Mouse (Mus musculus) ES-CJ7 (cell line): ENCODE results near the gene Irak1.

Experiments
- DNase-seq: peaks from one replicate; pipeline ENCODE4 v3.0.0; 2011; ENCODE audit warnings: low read depth, low spot score

The Irak1 gene

DNA sequence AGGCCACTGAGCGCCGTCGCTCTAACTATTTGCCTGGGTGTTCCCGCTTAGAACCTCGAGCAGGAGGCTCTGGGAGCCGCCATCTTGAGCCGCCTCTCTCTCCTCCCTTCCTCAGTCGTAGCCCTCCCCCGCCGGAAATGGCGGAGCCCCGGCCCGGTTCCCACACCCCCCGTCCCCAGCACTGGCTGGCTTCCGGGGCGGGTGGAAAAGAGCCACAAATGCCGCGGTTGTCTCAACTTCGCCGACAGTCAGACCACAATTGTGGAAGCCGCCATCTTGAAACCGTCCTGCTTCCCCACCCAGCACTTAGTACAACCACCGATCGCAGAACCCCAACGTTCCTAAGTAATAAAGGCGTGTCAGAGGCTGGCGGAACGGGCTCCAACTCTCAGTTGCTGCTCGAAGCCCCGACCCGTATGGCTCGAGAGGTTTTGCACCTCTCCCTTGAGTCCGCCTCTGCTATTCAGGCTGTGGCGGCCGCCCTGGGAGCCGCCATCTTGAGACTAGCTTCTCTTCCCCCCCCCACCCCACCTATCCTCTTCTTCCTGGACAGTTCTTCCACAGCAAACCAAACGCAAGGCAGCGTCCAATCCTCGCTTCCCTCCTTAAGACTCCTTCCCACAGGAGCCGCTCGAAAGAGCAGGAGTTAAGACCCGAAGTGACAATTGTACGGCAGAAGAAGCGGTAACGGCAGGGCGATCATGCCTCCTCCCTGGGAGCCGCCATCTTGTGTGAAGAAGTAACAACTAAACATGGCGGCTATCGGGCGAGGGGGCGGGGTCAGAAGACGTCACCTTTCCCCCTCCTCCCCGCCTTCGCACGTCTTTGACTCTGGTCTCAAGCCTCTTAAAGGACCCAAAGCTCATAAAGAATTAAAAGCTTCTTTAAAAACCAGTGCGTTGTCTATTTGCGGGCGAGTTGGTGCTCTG is 57.2 kb downstream of the Irak1 start, which contains the start of gene Hcfc1:
TSS of gene Hcfc1 (minus strand) at position 110 of the 929 bp plus-strand sequence.
- peak; percentile 85 for DNase-seq

DNA sequence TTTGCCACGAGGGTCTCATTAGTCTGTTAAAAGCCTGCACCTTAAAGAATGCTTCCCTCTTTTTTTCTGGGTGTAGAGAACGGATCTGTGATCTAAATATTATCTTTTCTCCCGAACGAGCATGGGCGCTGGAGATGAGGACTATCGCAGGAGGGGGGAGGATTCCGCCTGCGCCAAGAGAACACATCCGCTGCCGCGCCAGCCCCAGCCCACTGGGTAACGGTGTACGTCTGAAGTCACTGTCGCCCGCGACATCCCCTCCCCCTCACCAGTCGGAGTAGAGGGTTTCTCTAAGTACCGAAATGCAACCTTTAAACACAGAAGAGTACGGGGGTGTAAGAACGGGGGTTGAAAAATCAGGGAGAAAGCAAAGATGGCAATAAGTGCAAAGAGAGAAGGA is 58.4 kb downstream of the Irak1 start:
- DNase-seq = peak; percentile 32

DNA sequence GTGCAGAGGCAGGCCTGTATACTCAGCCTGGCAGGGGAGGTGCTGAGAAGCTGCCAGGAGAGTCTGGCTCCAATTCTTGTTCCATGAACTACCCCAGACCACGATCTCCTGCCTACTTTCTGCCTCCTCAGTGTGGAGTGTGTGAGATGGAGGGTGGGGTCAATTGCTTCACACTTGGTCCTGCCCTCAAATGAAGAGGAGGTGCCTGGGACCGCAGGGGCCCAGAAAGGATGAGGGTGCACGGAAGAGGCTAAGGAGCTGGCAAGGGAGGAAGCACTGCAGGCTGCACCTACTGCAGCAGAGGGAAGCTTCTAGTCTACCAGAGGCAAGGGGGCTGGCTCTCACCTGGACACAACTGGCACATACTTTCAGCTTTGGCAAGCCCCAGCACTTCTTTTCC is 59.4 kb downstream of the Irak1 start:
- no peak for DNase-seq
